Mouse (Mus musculus) intestine, embryonic 16.5 days (tissue): ENCODE results near the gene Cog5. TPM values are rescaled to one million over a fixed set of nuclear protein-coding genes. Genes with fewer than 3 reads are reported as not detected.

Experiments
- ATAC-seq: fragments of 200-750 bp; cut with Nextera tagmentation; 2 replicates; pipeline ENCODE4 v1.8.0; 2017; ENCODE audit warnings: moderate TSS enrichment, moderate library complexity
- H3K27ac ChIP-seq: fragments of 300-500 bp; sonication (generic); 2 replicates; pipeline ENCODE4 v1.5.1; 2014; ENCODE audit warnings: mild to moderate bottlenecking, low read length
- H3K27me3 ChIP-seq: fragments of 300-500 bp; sonication (generic); replicated peaks from 2 replicates; pipeline ENCODE4 v1.6.1; 2014; ENCODE audit warnings: low read length, control low read depth, mixed read lengths; ENCODE audit not compliant: control insufficient read depth, insufficient read depth
- H3K36me3 ChIP-seq: fragments of 300-500 bp; sonication (generic); 2 replicates; pipeline ENCODE4 v1.6.1; 2014; ENCODE audit warnings: low read length, control low read depth; ENCODE audit not compliant: control insufficient read depth, insufficient read depth
- H3K4me1 ChIP-seq: fragments of 300-500 bp; sonication (generic); 2 replicates; pipeline ENCODE4 v1.6.1; 2014; ENCODE audit warnings: low read length, control low read depth, mixed read lengths; ENCODE audit not compliant: control insufficient read depth, insufficient read depth
- H3K4me2 ChIP-seq: fragments of 300-500 bp; sonication (generic); 2 replicates; pipeline ENCODE4 v1.6.1; 2014; ENCODE audit warnings: low read depth, low read length, control low read depth
- H3K4me3 ChIP-seq: fragments of 300-500 bp; sonication (generic); 2 replicates; pipeline ENCODE4 v1.5.1; 2014; ENCODE audit warnings: mild to moderate bottlenecking, low read length
- H3K9ac ChIP-seq: fragments of 300-500 bp; sonication (generic); 2 replicates; pipeline ENCODE4 v1.6.1; 2014; ENCODE audit warnings: low read depth, low read length
- H3K9me3 ChIP-seq: fragments of 300-500 bp; sonication (generic); 2 replicates; pipeline ENCODE4 v1.6.1; 2016; ENCODE audit warnings: low read length, control low read depth; ENCODE audit not compliant: control insufficient read depth
- WGBS: fragments of 180-500 bp; shearing (Covaris S2); extraction: QIAGEN DNeasy Blood & Tissue Kit; methylation state at CpG from one replicate; pipeline ENCODE4 v1.1.7; 2014; 5-methylcytosine and 5-hydroxymethylcytosine counted together
- polyA plus RNA-seq: library from polyadenylated mRNA; unstranded; fragments of >200 nt; fragmentation: Nextera tagmentation; extraction: Ambion mirVana; gene quantifications from 2 replicates; pipeline ENCODE4 v1.2.1, GENCODE M21; 2015

The Cog5 gene
- polyA plus RNA-seq, 1 experiment from 2014 or later = 20.6 TPM

DNA sequence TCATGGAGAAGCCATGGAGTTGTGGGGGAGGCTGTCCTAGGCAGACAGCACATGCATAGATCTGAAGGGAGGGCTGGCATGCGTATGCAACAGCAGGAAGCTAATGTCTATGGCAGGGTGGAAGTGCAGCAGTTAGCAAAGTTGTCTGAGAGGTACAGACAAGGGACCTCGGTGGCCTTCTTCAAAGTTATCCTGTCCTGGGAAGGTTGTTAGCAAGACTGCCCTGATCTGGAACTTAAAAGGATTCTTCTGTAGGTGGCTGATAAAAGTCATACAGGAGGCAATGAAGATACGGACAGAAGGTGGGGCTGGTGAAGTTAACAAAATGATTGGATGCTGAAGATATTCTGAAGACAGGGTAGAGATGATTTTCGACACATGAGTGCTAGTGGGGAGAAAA is 311.7 kb downstream of the Cog5 start:
- Histone ChIP-seq H3K9ac (no peak overlapping the region), H3K4me2 (no peak overlapping the region), H3K27ac (no peak overlapping the region), H3K4me3 (no peak overlapping the region), H3K36me3 (no peaks in the 10 kb centered on the region), H3K27me3 (no peaks in the 10 kb centered on the region), H3K4me1 (no peaks in the 10 kb centered on the region), H3K9me3 (no peaks in the 10 kb centered on the region)
- ATAC-seq = no peak
- 84% methylated on average over 4 of the region's 4 CpGs for WGBS

GRCm38 (mm10) chr12:31967536-31967935 is 312.9 kb downstream of the Cog5 start:
- Histone ChIP-seq H3K4me2 (no peak overlapping the region), H3K9ac (no peak overlapping the region), H3K4me3 (no peak overlapping the region), H3K27ac (no peak overlapping the region), H3K36me3 (no peaks in the 10 kb centered on the region), H3K27me3 (no peaks in the 10 kb centered on the region), H3K9me3 (no peaks in the 10 kb centered on the region), H3K4me1 (no peaks in the 10 kb centered on the region)
- 7% methylated on average over 2 of the region's 2 CpGs for WGBS
- ATAC-seq = peak; percentile 16; the same call in 1 of the 2 replicates

DNA sequence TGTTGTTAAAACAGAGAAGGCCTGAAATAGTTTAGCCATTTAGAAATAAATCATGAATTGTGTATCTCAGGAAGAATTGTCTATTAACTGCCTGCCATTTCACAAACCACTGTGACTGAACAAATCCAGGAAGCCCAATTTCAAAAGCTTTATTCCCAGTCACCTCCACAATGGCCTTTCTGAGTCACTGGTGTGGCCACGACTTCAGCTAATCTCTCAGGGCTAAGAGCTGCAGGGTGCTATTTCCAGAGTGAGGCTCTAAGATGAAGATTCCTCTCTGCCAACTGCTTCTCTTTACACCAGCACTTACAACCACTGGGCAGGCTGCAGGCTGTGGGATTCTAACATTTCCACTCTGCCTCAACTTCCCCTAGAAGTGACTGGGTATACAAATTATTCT is 314.4 kb downstream of the Cog5 start:
- Histone ChIP-seq H3K27ac (no peak overlapping the region), H3K9me3 (no peaks in the 10 kb centered on the region), H3K4me3 (no peak overlapping the region), H3K4me1 (no peaks in the 10 kb centered on the region), H3K27me3 (no peaks in the 10 kb centered on the region), H3K9ac (no peak overlapping the region), H3K36me3 (no peaks in the 10 kb centered on the region), H3K4me2 (no peak overlapping the region)
- ATAC-seq = no peak
- 37% methylated on average over 1 of the region's 1 CpGs for WGBS

DNA sequence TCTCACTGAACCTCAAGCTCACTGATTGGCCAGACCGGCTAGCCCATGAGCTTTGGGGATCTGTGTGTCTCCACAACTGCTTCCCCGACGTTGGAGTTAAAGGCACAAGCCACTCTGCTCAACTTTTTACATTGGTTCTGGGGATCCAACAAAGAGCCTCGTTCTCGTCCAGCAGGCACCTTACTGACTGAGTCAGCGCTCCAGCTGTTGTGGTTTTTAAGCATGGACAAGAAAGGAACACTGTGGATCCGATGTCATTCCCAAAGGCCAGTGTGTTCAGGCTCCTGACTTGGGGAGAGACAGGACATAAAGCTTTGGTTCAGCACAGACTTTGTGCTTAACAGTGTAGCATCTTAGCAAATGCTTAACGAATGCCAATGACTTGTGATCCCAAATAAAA is 316.9 kb downstream of the Cog5 start:
- Histone ChIP-seq H3K4me1 (no peaks in the 10 kb centered on the region), H3K9me3 (no peaks in the 10 kb centered on the region)
- ATAC-seq = no peak

DNA sequence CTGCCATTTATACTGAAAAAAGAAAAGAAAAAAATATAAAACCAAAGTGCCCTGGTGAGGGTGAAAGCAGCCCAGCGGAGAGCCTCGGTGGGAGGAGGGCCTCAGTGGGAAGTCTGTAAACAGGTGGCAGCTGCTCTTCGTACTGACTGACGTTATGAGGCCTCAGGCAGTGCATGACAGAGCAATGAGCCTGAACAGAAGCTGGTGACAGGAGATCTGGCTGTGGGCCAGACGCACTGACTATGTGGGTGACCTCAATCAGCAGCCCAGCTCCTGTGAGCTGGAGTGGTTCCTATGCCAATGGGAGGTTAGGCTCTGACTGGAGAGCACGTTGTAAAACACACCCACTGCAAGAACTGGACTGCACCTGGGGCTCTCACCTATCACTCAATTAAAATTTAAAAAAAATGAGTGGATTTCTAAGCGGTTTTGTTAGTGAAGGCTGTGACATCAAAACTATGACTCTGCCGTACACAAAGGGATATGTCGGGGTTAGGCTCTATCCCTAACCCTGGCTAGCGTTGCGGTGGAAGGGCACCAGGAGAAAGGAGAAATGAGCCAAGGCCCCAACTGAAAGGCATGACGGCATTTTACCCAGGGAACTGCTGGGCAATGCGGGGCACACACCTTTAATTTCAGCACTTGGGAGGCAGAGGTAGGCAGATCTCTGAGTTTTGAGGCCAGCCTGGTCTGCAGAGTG is 319.0 kb downstream of the Cog5 start:
- Histone ChIP-seq H3K9ac (no peak overlapping the region), H3K4me1 (no peaks in the 10 kb centered on the region), H3K4me2 (no peak overlapping the region), H3K9me3 (no peaks in the 10 kb centered on the region), H3K27ac (no peak overlapping the region), H3K27me3 (no peaks in the 10 kb centered on the region), H3K36me3 (no peaks in the 10 kb centered on the region), H3K4me3 (no peak overlapping the region)
- ATAC-seq = peak; percentile 97
- 59% methylated on average over 13 of the region's 13 CpGs for WGBS

More for the DNA sequence above, 316.9 kb downstream of the Cog5 start:
- H3K27me3 ChIP-seq = no peaks in the 10 kb centered on the region
- no peaks in the 10 kb centered on the region for H3K36me3 ChIP-seq
- H3K4me2 ChIP-seq = no peak overlapping the region
- H3K27ac ChIP-seq = no peak overlapping the region
- 90% methylated on average over 8 of the region's 8 CpGs for WGBS
- H3K9ac ChIP-seq = no peak overlapping the region
- no peak overlapping the region for H3K4me3 ChIP-seq

- no peak overlapping the region for H3K4me3 ChIP-seq
- H3K9me3 ChIP-seq = no peaks in the 10 kb centered on the region
- no peak for ATAC-seq
- no peaks in the 10 kb centered on the region for H3K4me1 ChIP-seq
- WGBS = 55% methylated on average over 7 of the region's 7 CpGs
- no peak overlapping the region for H3K27ac ChIP-seq
- H3K4me2 ChIP-seq = no peak overlapping the region
- no peaks in the 10 kb centered on the region for H3K36me3 ChIP-seq
- H3K27me3 ChIP-seq = no peaks in the 10 kb centered on the region
- no peak overlapping the region for H3K9ac ChIP-seq
These were observed 321.9 kb downstream of the Cog5 start for GRCm38 (mm10) chr12:31976544-31976943.

GRCm38 (mm10) chr12:31977613-31978195 is 323.0 kb downstream of the Cog5 start:
- no peak for ATAC-seq

GRCm38 (mm10) chr12:31983238-31983637 is 328.6 kb downstream of the Cog5 start:
- Histone ChIP-seq H3K9me3 (no peaks in the 10 kb centered on the region), H3K4me2 (no peak overlapping the region), H3K27me3 (no peaks in the 10 kb centered on the region), H3K9ac (no peak overlapping the region), H3K27ac (no peak overlapping the region), H3K4me1 (no peaks in the 10 kb centered on the region), H3K4me3 (no peak overlapping the region), H3K36me3 (no peaks in the 10 kb centered on the region)
- no peak for ATAC-seq
- WGBS = 67% methylated on average over 7 of the region's 7 CpGs

More at GRCm38 (mm10) chr12:31977613-31978195, 323.0 kb downstream of the Cog5 start:
- no peak overlapping the region for H3K9ac ChIP-seq
- no peaks in the 10 kb centered on the region for H3K9me3 ChIP-seq
- no peaks in the 10 kb centered on the region for H3K27me3 ChIP-seq
- H3K27ac ChIP-seq = no peak overlapping the region
- H3K4me3 ChIP-seq = no peak overlapping the region
- no peak overlapping the region for H3K4me2 ChIP-seq
- WGBS = 79% methylated on average over 12 of the region's 12 CpGs
- no peaks in the 10 kb centered on the region for H3K4me1 ChIP-seq
- H3K36me3 ChIP-seq = no peaks in the 10 kb centered on the region

- 81% methylated on average over 6 of the region's 6 CpGs for WGBS
- Histone ChIP-seq H3K4me2 (no peak overlapping the region), H3K36me3 (no peaks in the 10 kb centered on the region), H3K9ac (no peak overlapping the region), H3K4me1 (no peaks in the 10 kb centered on the region), H3K9me3 (no peaks in the 10 kb centered on the region), H3K27me3 (no peaks in the 10 kb centered on the region), H3K27ac (no peak overlapping the region), H3K4me3 (no peak overlapping the region)
- ATAC-seq = no peak
These were observed 329.1 kb downstream of the Cog5 start for GRCm38 (mm10) chr12:31983769-31984168.
